Mouse (Mus musculus) erythroblast, embryonic 14.5 days (primary cell): Measurements from ENCODE around the gene Ihh.

Experiments used
- GATA1 ChIP-seq: IDR thresholded peaks from 2 replicates; pipeline ENCODE4 v1.6.1; 2012; ENCODE audit warnings: low read length, inconsistent platforms, mixed read lengths
- TAL1 ChIP-seq: IDR thresholded peaks from 3 replicates; pipeline ENCODE4 v1.6.1; 2012; ENCODE audit warnings: low read length, inconsistent platforms, mixed read lengths

GRCm38 (mm10) chr1:74971353-74972050, 20.0 kb upstream of the Ihh start:
- TF ChIP-seq GATA1 (no peak), TAL1 (no peak)
